Mouse (Mus musculus): ENCODE results near the gene Gm5741. TPM values are rescaled to one million over a fixed set of nuclear protein-coding genes. Genes with fewer than 3 reads are reported as not detected.

Gm5741 gene
- polyA plus RNA-seq (2016; fragmentation: Nextera tagmentation; extraction: Ambion mirVana) = not detected in 2 replicates

GRCm38 (mm10) chr8:85067982-85068381 is at the start of gene Gm5741:
Gene Gm5741, minus strand, starts transcription at chr8:85067982.
- no peak within 1 kb of the TSS for H3K4me2 ChIP-seq
- peaks cover 14% of the 10 kb centered on the region for H3K4me1 ChIP-seq (replicated peaks)
- H3K27ac ChIP-seq (ENCODE audit: poor library complexity, severe bottlenecking) = no peak within 1 kb of the TSS
- H3K4me3 ChIP-seq = no peak within 1 kb of the TSS
- H3K9ac ChIP-seq = no peak within 1 kb of the TSS
- no peak for ATAC-seq (ENCODE audit: insufficient number of reproducible peaks, low FRiP score)
- no peaks in the 10 kb centered on the region for H3K9me3 ChIP-seq (replicated peaks)
- peaks cover 24% of the 10 kb centered on the region for H3K36me3 ChIP-seq
- no peaks in the 10 kb centered on the region for H3K27me3 ChIP-seq (replicated peaks)

GRCm38 (mm10) chr8:85116984-85117383 is 49.2 kb upstream of the Gm5741 start:
- Histone ChIP-seq H3K36me3 (peaks cover under 1% of the 10 kb centered on the region; the same call in 1 of the 2 replicates), H3K27me3 (replicated peaks) (no peaks in the 10 kb centered on the region), H3K4me2 (no peak overlapping the region), H3K9ac (no peak overlapping the region), H3K9me3 (replicated peaks) (no peaks in the 10 kb centered on the region), H3K27ac (ENCODE audit: poor library complexity, severe bottlenecking) (no peak overlapping the region), H3K4me1 (replicated peaks) (peaks cover 6% of the 10 kb centered on the region), H3K4me3 (no peak overlapping the region)
- ATAC-seq (ENCODE audit: insufficient number of reproducible peaks, low FRiP score) = no peak
- 87% methylated on average over 7 of the region's 7 CpGs for WGBS

GRCm38 (mm10) chr8:85115501-85115900 is 47.7 kb upstream of the Gm5741 start:
- Histone ChIP-seq H3K4me2 (no peak overlapping the region), H3K27ac (ENCODE audit: poor library complexity, severe bottlenecking) (no peak overlapping the region), H3K4me1 (replicated peaks) (peaks cover 6% of the 10 kb centered on the region), H3K9ac (no peak overlapping the region), H3K36me3 (peaks cover 13% of the 10 kb centered on the region), H3K27me3 (replicated peaks) (no peaks in the 10 kb centered on the region), H3K4me3 (no peak overlapping the region), H3K9me3 (replicated peaks) (peaks cover 2% of the 10 kb centered on the region)
- WGBS = 72% methylated on average over 4 of the region's 4 CpGs
- no peak for ATAC-seq (ENCODE audit: insufficient number of reproducible peaks, low FRiP score)

GRCm38 (mm10) chr8:85113241-85113640 is 45.5 kb upstream of the Gm5741 start:
- Histone ChIP-seq H3K4me3 (no peak overlapping the region), H3K36me3 (peaks cover 25% of the 10 kb centered on the region), H3K27ac (ENCODE audit: poor library complexity, severe bottlenecking) (no peak overlapping the region), H3K4me2 (no peak overlapping the region), H3K27me3 (replicated peaks) (no peaks in the 10 kb centered on the region), H3K9ac (no peak overlapping the region), H3K9me3 (replicated peaks) (peaks cover 12% of the 10 kb centered on the region), H3K4me1 (replicated peaks) (no peaks in the 10 kb centered on the region)
- WGBS = 88% methylated on average over 10 of the region's 10 CpGs
- no peak for ATAC-seq (ENCODE audit: insufficient number of reproducible peaks, low FRiP score)

GRCm38 (mm10) chr8:85100076-85100665 is 32.4 kb upstream of the Gm5741 start:
- no peak overlapping the region for H3K4me3 ChIP-seq
- peaks cover 32% of the 10 kb centered on the region for H3K36me3 ChIP-seq
- H3K27ac ChIP-seq (ENCODE audit: poor library complexity, severe bottlenecking) = no peak overlapping the region
- 79% methylated on average over 4 of the region's 4 CpGs for WGBS
- H3K9me3 ChIP-seq (replicated peaks) = peaks cover 14% of the 10 kb centered on the region; the same call in 1 of the 2 replicates
- no peaks in the 10 kb centered on the region for H3K4me1 ChIP-seq (replicated peaks)
- ATAC-seq (ENCODE audit: insufficient number of reproducible peaks, low FRiP score) = no peak
- no peak overlapping the region for H3K9ac ChIP-seq
- H3K4me2 ChIP-seq = no peak overlapping the region
- H3K27me3 ChIP-seq (replicated peaks) = no peaks in the 10 kb centered on the region

GRCm38 (mm10) chr8:85096850-85097249 is 29.1 kb upstream of the Gm5741 start:
- H3K9ac ChIP-seq = no peak overlapping the region
- H3K27ac ChIP-seq (ENCODE audit: poor library complexity, severe bottlenecking) = no peak overlapping the region
- no peaks in the 10 kb centered on the region for H3K4me1 ChIP-seq (replicated peaks)
- no peaks in the 10 kb centered on the region for H3K27me3 ChIP-seq (replicated peaks)
- no peak overlapping the region for H3K4me2 ChIP-seq
- H3K36me3 ChIP-seq = peaks cover 51% of the 10 kb centered on the region
- no peak for ATAC-seq (ENCODE audit: insufficient number of reproducible peaks, low FRiP score)
- H3K9me3 ChIP-seq (replicated peaks) = peaks cover 6% of the 10 kb centered on the region; the same call in 1 of the 2 replicates
- 76% methylated on average over 4 of the region's 4 CpGs for WGBS
- H3K4me3 ChIP-seq = no peak overlapping the region

- 88% methylated on average over 16 of the region's 16 CpGs for WGBS
- Histone ChIP-seq H3K27ac (ENCODE audit: poor library complexity, severe bottlenecking) (no peak overlapping the region), H3K9ac (no peak overlapping the region), H3K4me3 (no peak overlapping the region), H3K9me3 (replicated peaks) (peaks cover 2% of the 10 kb centered on the region; the same call in 1 of the 2 replicates), H3K4me1 (replicated peaks) (no peaks in the 10 kb centered on the region), H3K4me2 (no peak overlapping the region), H3K36me3 (peaks cover 54% of the 10 kb centered on the region), H3K27me3 (replicated peaks) (no peaks in the 10 kb centered on the region)
- ATAC-seq (ENCODE audit: insufficient number of reproducible peaks, low FRiP score) = no peak
These were observed 28.4 kb upstream of the Gm5741 start for GRCm38 (mm10) chr8:85096196-85096595.

GRCm38 (mm10) chr8:85095566-85095965 is 27.8 kb upstream of the Gm5741 start:
- Histone ChIP-seq H3K4me3 (no peak overlapping the region), H3K27ac (ENCODE audit: poor library complexity, severe bottlenecking) (no peak overlapping the region), H3K9me3 (replicated peaks) (no peaks in the 10 kb centered on the region), H3K36me3 (peaks cover 60% of the 10 kb centered on the region), H3K9ac (no peak overlapping the region), H3K4me2 (no peak overlapping the region), H3K4me1 (replicated peaks) (no peaks in the 10 kb centered on the region), H3K27me3 (replicated peaks) (no peaks in the 10 kb centered on the region)
- no peak for ATAC-seq (ENCODE audit: insufficient number of reproducible peaks, low FRiP score)
- 86% methylated on average over 7 of the region's 7 CpGs for WGBS

GRCm38 (mm10) chr8:85095051-85095450 is 27.3 kb upstream of the Gm5741 start:
- ATAC-seq (ENCODE audit: insufficient number of reproducible peaks, low FRiP score) = no peak
- Histone ChIP-seq H3K36me3 (peaks cover 60% of the 10 kb centered on the region), H3K4me3 (no peak overlapping the region), H3K27me3 (replicated peaks) (no peaks in the 10 kb centered on the region), H3K9me3 (replicated peaks) (no peaks in the 10 kb centered on the region), H3K27ac (ENCODE audit: poor library complexity, severe bottlenecking) (no peak overlapping the region), H3K4me2 (no peak overlapping the region), H3K9ac (no peak overlapping the region), H3K4me1 (replicated peaks) (no peaks in the 10 kb centered on the region)
- WGBS = 83% methylated on average over 13 of the region's 13 CpGs

GRCm38 (mm10) chr8:85091526-85092090 is 23.8 kb upstream of the Gm5741 start:
- Histone ChIP-seq H3K27me3 (replicated peaks) (no peaks in the 10 kb centered on the region), H3K9ac (no peak overlapping the region), H3K36me3 (peaks cover 71% of the 10 kb centered on the region), H3K27ac (ENCODE audit: poor library complexity, severe bottlenecking) (no peak overlapping the region), H3K4me1 (replicated peaks) (no peaks in the 10 kb centered on the region), H3K4me3 (no peak overlapping the region), H3K9me3 (replicated peaks) (no peaks in the 10 kb centered on the region), H3K4me2 (no peak overlapping the region)
- no peak for ATAC-seq (ENCODE audit: insufficient number of reproducible peaks, low FRiP score)
- WGBS = 27% methylated on average over 21 of the region's 21 CpGs

- H3K36me3 ChIP-seq = peaks cover 64% of the 10 kb centered on the region
These were observed 23.1 kb upstream of the Gm5741 start for GRCm38 (mm10) chr8:85090856-85091255.

GRCm38 (mm10) chr8:85088771-85089170 is 21.0 kb upstream of the Gm5741 start:
- H3K27ac ChIP-seq (ENCODE audit: poor library complexity, severe bottlenecking) = no peak overlapping the region
- no peaks in the 10 kb centered on the region for H3K27me3 ChIP-seq (replicated peaks)
- WGBS = 70% methylated on average over 2 of the region's 2 CpGs
- H3K4me1 ChIP-seq (replicated peaks) = peaks cover 6% of the 10 kb centered on the region
- H3K9ac ChIP-seq = no peak overlapping the region
- no peak for ATAC-seq (ENCODE audit: insufficient number of reproducible peaks, low FRiP score)
- no peak overlapping the region for H3K4me3 ChIP-seq
- H3K36me3 ChIP-seq = peaks cover 53% of the 10 kb centered on the region
- H3K4me2 ChIP-seq = no peak overlapping the region
- no peaks in the 10 kb centered on the region for H3K9me3 ChIP-seq (replicated peaks)

More at GRCm38 (mm10) chr8:85090856-85091255, 23.1 kb upstream of the Gm5741 start:
- H3K4me2 ChIP-seq = no peak overlapping the region
- H3K9ac ChIP-seq = no peak overlapping the region
- WGBS = 85% methylated on average over 11 of the region's 11 CpGs
- H3K27ac ChIP-seq (ENCODE audit: poor library complexity, severe bottlenecking) = no peak overlapping the region
- H3K9me3 ChIP-seq (replicated peaks) = no peaks in the 10 kb centered on the region
- ATAC-seq (ENCODE audit: insufficient number of reproducible peaks, low FRiP score) = no peak
- no peaks in the 10 kb centered on the region for H3K4me1 ChIP-seq (replicated peaks)
- H3K4me3 ChIP-seq = no peak overlapping the region
- H3K27me3 ChIP-seq (replicated peaks) = no peaks in the 10 kb centered on the region
